Mouse (Mus musculus): ENCODE results near the gene Kat2b. TPM values are rescaled to one million over a fixed set of nuclear protein-coding genes. Genes with fewer than 3 reads are reported as not detected.
"Not testable (repeated sequence)": the region's sequence is repeated elsewhere in the genome, so short reads cannot be mapped to it uniquely, and the experiment has no call there.

Kat2b gene
- polyA plus RNA-seq, 1 experiment, result 2.4 TPM

GRCm38 (mm10) chr17:53570361-53570875, 3.8 kb downstream of the Kat2b start:
- no peaks in the 10 kb centered on the region for H3K27me3 ChIP-seq (ENCODE audit: control insufficient read depth, insufficient read depth, insufficient read length)
- peaks cover 19% of the 10 kb centered on the region for H3K79me2 ChIP-seq (ENCODE audit: control insufficient read depth, insufficient read depth)
- H3K36me3 ChIP-seq (ENCODE audit: control insufficient read depth, insufficient read depth), result no peaks in the 10 kb centered on the region
- no peak for TF ChIP-seq USF1 (IDR thresholded peaks at IDR 0.05; ENCODE audit: low read depth)
- TF ChIP-seq CEBPB (IDR thresholded peaks at IDR 0.05; ENCODE audit: low read depth), result no peak
- no peak for TF ChIP-seq CTCF (IDR thresholded peaks at IDR 0.05; ENCODE audit: control insufficient read depth, insufficient read depth, insufficient read length)
- TF ChIP-seq MYOD1 (IDR thresholded peaks at IDR 0.05; ENCODE audit: control insufficient read depth, insufficient read length, low read depth), result no peak
- TF ChIP-seq MAX (IDR thresholded peaks at IDR 0.05), result no peak
- no peak for TF ChIP-seq FOSL1 (IDR thresholded peaks at IDR 0.05; ENCODE audit: insufficient read depth, low read length, poor library complexity, severe bottlenecking)
- TF ChIP-seq MYOG (IDR thresholded peaks at IDR 0.05; ENCODE audit: control insufficient read depth, extremely low read depth, insufficient read length), result no peak
- no peak overlapping the region for H3ac ChIP-seq (ENCODE audit: control insufficient read depth, insufficient read length, low read depth)
- no peak overlapping the region for H3K4me3 ChIP-seq (ENCODE audit: insufficient read depth, poor library complexity, severe bottlenecking)
- no peaks in the 10 kb centered on the region for H3K79me3 ChIP-seq (ENCODE audit: low read depth)

DNA sequence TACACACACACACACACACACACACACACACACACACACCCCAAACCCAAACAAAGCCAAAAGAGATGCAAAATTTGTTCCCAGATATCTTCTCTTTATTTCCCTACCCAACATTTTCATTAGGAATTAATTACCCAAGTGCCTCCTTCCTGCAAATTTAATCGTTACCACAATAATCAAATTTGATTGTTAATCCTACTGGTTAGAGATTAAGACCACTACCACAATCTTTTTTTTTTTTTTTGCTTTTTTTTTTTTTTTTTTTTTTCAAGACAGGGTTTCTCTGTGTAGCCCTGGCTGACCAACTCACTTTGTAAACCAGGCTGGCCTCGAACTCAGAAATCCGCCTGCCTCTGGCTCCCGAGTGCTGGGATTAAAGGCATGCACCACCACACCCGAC, 4.3 kb downstream of the Kat2b start:
- H3ac ChIP-seq (ENCODE audit: control insufficient read depth, insufficient read length, low read depth); H3K79me3 ChIP-seq (ENCODE audit: low read depth); H3K27me3 ChIP-seq (ENCODE audit: control insufficient read depth, insufficient read depth, insufficient read length); H3K36me3 ChIP-seq (ENCODE audit: control insufficient read depth, insufficient read depth); H3K4me3 ChIP-seq (ENCODE audit: insufficient read depth, poor library complexity, severe bottlenecking): not testable (repeated sequence)
- peaks cover 19% of the 10 kb centered on the region for H3K79me2 ChIP-seq (ENCODE audit: control insufficient read depth, insufficient read depth)

DNA sequence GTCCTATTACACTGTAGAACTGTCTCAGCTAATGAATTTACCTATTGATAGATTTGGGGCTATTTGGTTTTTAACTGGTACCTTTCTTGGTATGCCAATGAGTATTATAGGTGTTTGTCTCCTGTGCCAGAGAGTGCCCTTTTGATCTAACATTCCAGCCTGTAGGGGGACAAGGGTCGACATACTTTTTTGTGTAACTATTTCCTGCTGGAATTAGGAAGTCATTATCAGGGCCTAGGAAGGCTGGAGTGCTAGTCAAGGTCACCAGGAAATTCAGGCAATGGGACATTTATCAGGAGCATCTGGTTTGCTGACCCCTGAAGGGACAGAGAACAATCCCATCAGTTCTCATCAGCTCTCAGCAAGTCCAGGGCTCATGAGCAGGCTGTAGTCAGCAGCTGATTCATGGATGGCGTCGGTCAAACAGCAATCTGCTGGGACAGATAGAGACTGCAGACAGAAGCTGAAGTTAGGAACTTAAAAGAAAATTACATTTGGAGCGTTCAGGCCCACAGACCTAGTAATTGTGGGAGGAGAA, 6.4 kb downstream of the Kat2b start:
- H3K4me3 ChIP-seq (ENCODE audit: insufficient read depth, poor library complexity, severe bottlenecking), result no peak overlapping the region
- TF ChIP-seq MYOD1 (IDR thresholded peaks at IDR 0.05; ENCODE audit: control insufficient read depth, insufficient read length, low read depth) (no peak), CEBPB (IDR thresholded peaks at IDR 0.05; ENCODE audit: low read depth) (no peak), USF1 (IDR thresholded peaks at IDR 0.05; ENCODE audit: low read depth) (no peak), FOSL1 (IDR thresholded peaks at IDR 0.05; ENCODE audit: insufficient read depth, low read length, poor library complexity, severe bottlenecking) (no peak), MYOG (IDR thresholded peaks at IDR 0.05; ENCODE audit: control insufficient read depth, extremely low read depth, insufficient read length) (no peak), MAX (IDR thresholded peaks at IDR 0.05) (no peak), CTCF (IDR thresholded peaks at IDR 0.05; ENCODE audit: control insufficient read depth, insufficient read depth, insufficient read length) (no peak)
- H3K79me2 ChIP-seq (ENCODE audit: control insufficient read depth, insufficient read depth), result peaks cover 11% of the 10 kb centered on the region
- no peaks in the 10 kb centered on the region for H3K27me3 ChIP-seq (ENCODE audit: control insufficient read depth, insufficient read depth, insufficient read length)
- H3K79me3 ChIP-seq (ENCODE audit: low read depth), result no peaks in the 10 kb centered on the region
- no peaks in the 10 kb centered on the region for H3K36me3 ChIP-seq (ENCODE audit: control insufficient read depth, insufficient read depth)
- H3ac ChIP-seq (ENCODE audit: control insufficient read depth, insufficient read length, low read depth), result no peak overlapping the region

- no peaks in the 10 kb centered on the region for H3K79me2 ChIP-seq (ENCODE audit: control insufficient read depth, insufficient read depth)
- TF ChIP-seq FOSL1 (IDR thresholded peaks at IDR 0.05; ENCODE audit: insufficient read depth, low read length, poor library complexity, severe bottlenecking), result no peak
- TF ChIP-seq MYOG (IDR thresholded peaks at IDR 0.05; ENCODE audit: control insufficient read depth, extremely low read depth, insufficient read length), result no peak
- TF ChIP-seq CTCF (IDR thresholded peaks at IDR 0.05; ENCODE audit: control insufficient read depth, insufficient read depth, insufficient read length), result no peak
- TF ChIP-seq MYOD1 (IDR thresholded peaks at IDR 0.05; ENCODE audit: control insufficient read depth, insufficient read length, low read depth), result no peak
- TF ChIP-seq MAX (IDR thresholded peaks at IDR 0.05), result no peak
- TF ChIP-seq CEBPB (IDR thresholded peaks at IDR 0.05; ENCODE audit: low read depth), result no peak
- no peak for TF ChIP-seq USF1 (IDR thresholded peaks at IDR 0.05; ENCODE audit: low read depth)
- H3K36me3 ChIP-seq (ENCODE audit: control insufficient read depth, insufficient read depth), result no peaks in the 10 kb centered on the region
- no peaks in the 10 kb centered on the region for H3K79me3 ChIP-seq (ENCODE audit: low read depth)
- no peak overlapping the region for H3ac ChIP-seq (ENCODE audit: control insufficient read depth, insufficient read length, low read depth)
- no peaks in the 10 kb centered on the region for H3K27me3 ChIP-seq (ENCODE audit: control insufficient read depth, insufficient read depth, insufficient read length)
- H3K4me3 ChIP-seq (ENCODE audit: insufficient read depth, poor library complexity, severe bottlenecking), result no peak overlapping the region
Observed at GRCm38 (mm10) chr17:53577151-53577550, 10.5 kb downstream of the Kat2b start.

GRCm38 (mm10) chr17:53577754-53578153, 11.1 kb downstream of the Kat2b start:
- Histone ChIP-seq H3K79me2 (ENCODE audit: control insufficient read depth, insufficient read depth) (no peaks in the 10 kb centered on the region), H3K4me3 (ENCODE audit: insufficient read depth, poor library complexity, severe bottlenecking) (no peak overlapping the region), H3K36me3 (ENCODE audit: control insufficient read depth, insufficient read depth) (no peaks in the 10 kb centered on the region), H3ac (ENCODE audit: control insufficient read depth, insufficient read length, low read depth) (no peak overlapping the region), H3K79me3 (ENCODE audit: low read depth) (no peaks in the 10 kb centered on the region), H3K27me3 (ENCODE audit: control insufficient read depth, insufficient read depth, insufficient read length) (no peaks in the 10 kb centered on the region)
- TF ChIP-seq USF1 (IDR thresholded peaks at IDR 0.05; ENCODE audit: low read depth), result no peak
- TF ChIP-seq FOSL1 (IDR thresholded peaks at IDR 0.05; ENCODE audit: insufficient read depth, low read length, poor library complexity, severe bottlenecking), result no peak
- no peak for TF ChIP-seq MYOD1 (IDR thresholded peaks at IDR 0.05; ENCODE audit: control insufficient read depth, insufficient read length, low read depth)
- TF ChIP-seq CTCF (IDR thresholded peaks at IDR 0.05; ENCODE audit: control insufficient read depth, insufficient read depth, insufficient read length), result no peak
- TF ChIP-seq CEBPB (IDR thresholded peaks at IDR 0.05; ENCODE audit: low read depth), result no peak
- no peak for TF ChIP-seq MYOG (IDR thresholded peaks at IDR 0.05; ENCODE audit: control insufficient read depth, extremely low read depth, insufficient read length)
- TF ChIP-seq MAX (IDR thresholded peaks at IDR 0.05), result no peak

DNA sequence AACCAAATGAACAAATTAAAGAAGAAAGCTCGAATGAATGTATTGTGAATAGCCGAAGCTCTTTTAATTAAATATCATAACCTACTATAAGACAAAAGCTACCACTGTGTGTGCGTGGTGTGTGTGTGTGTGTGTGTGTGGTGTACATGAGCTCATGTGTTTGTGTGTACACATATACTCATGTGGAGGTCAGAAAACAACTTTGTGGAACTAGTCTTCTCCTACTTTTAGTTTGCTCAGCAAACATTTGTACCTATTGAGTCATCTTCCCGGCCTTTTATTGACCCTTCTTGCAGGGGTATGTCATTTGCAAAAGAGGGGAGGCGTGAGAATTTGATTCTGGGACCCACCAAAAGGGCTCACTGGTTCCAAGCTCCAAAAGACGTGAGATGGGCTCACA, 11.6 kb downstream of the Kat2b start:
- TF ChIP-seq CTCF (IDR thresholded peaks at IDR 0.05; ENCODE audit: control insufficient read depth, insufficient read depth, insufficient read length) (no peak), CEBPB (IDR thresholded peaks at IDR 0.05; ENCODE audit: low read depth) (no peak), USF1 (IDR thresholded peaks at IDR 0.05; ENCODE audit: low read depth) (no peak), MAX (IDR thresholded peaks at IDR 0.05) (no peak), MYOG (IDR thresholded peaks at IDR 0.05; ENCODE audit: control insufficient read depth, extremely low read depth, insufficient read length) (no peak), MYOD1 (IDR thresholded peaks at IDR 0.05; ENCODE audit: control insufficient read depth, insufficient read length, low read depth) (no peak), FOSL1 (IDR thresholded peaks at IDR 0.05; ENCODE audit: insufficient read depth, low read length, poor library complexity, severe bottlenecking) (no peak)
- Histone ChIP-seq H3K79me3 (ENCODE audit: low read depth) (no peaks in the 10 kb centered on the region), H3K79me2 (ENCODE audit: control insufficient read depth, insufficient read depth) (no peaks in the 10 kb centered on the region), H3K27me3 (ENCODE audit: control insufficient read depth, insufficient read depth, insufficient read length) (no peaks in the 10 kb centered on the region), H3ac (ENCODE audit: control insufficient read depth, insufficient read length, low read depth) (no peak overlapping the region), H3K4me3 (ENCODE audit: insufficient read depth, poor library complexity, severe bottlenecking) (no peak overlapping the region), H3K36me3 (ENCODE audit: control insufficient read depth, insufficient read depth) (no peaks in the 10 kb centered on the region)

Data from C2C12 (cell line).